Mouse (Mus musculus): ENCODE data around the gene Prpf8.

DNA sequence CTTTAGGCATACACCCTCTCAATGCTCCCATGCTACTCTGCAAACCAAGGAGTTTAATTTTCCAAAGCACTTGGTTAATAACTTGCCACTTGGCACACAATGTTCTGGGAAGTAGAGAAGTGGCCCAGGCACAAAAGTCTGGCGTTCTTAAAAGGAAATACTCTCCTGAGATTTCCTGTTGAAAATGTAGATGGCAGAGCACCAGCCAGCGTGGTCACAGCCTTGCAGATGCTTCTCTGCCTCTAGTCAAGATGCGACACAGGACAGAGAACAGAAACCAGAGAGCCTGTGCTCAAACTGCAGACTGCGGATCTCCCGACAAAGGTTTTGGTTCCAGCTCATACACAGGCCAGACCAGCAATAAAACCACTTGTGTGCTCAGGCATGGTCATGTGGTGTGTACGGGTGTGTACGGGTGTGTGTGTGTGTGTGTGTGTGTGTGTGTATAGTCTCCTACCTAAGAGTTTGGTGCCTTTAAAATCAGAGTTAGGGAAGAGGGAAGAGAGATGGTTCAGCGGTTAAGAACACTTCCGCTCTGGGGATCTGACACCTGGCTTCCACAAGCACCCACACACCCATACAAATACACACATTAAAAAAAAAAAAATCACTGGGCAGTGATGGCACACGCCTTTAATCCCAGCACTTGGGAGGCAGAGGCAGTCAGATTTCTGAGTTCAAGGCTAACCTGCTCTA lies 31.4 kb upstream of the Prpf8 start:
- no peak; the same call in 1 of the 2 replicates for TF ChIP-seq POLR2A (IDR thresholded peaks at IDR 0.05; ENCODE audit: low read depth, low read length)
- TF ChIP-seq UBTF (IDR thresholded peaks at IDR 0.05; ENCODE audit: low read depth, low read length) = no peak
- no peak for TF ChIP-seq CTCF (conservative IDR thresholded peaks at IDR 0.05 in 1 of 2, IDR thresholded peaks at IDR 0.05 in 1 of 2; ENCODE audit: low read depth in 2 of 2, low read length in 2 of 2)
- 0 out of 2 replicates have a peak, but pooled peaks have one; percentile 50 for TF ChIP-seq ZMIZ1 (IDR thresholded peaks at IDR 0.05; ENCODE audit: low read depth, low read length)
- TF ChIP-seq ZNF384 (IDR thresholded peaks at IDR 0.05; ENCODE audit: low read depth, low read length) = peak; percentile 85
- TF ChIP-seq TCF12 (IDR thresholded peaks at IDR 0.05; ENCODE audit: low read depth, low read length) = no peak
- peak; percentile 36 for TF ChIP-seq SIN3A (IDR thresholded peaks at IDR 0.05; ENCODE audit: low read length)
- no peak; the same call in 1 of the 2 replicates for TF ChIP-seq SMC3 (IDR thresholded peaks at IDR 0.05; ENCODE audit: low read depth, low read length)

Measured in CH12.LX (cell line).